Mouse (Mus musculus): Measurements from ENCODE around the gene Cars2.

GRCm38 (mm10) chr8:11518676-11519075 lies 31.9 kb downstream of the Cars2 start:
- TF ChIP-seq CTCF (conservative IDR thresholded peaks at IDR 0.05 in 1 of 2, IDR thresholded peaks at IDR 0.05 in 1 of 2; ENCODE audit: low read depth in 2 of 2, low read length in 2 of 2) = no peak
- no peak for TF ChIP-seq TCF12 (IDR thresholded peaks at IDR 0.05; ENCODE audit: low read depth, low read length)
- TF ChIP-seq SIN3A (IDR thresholded peaks at IDR 0.05; ENCODE audit: low read length) = no peak
- TF ChIP-seq USF1 (IDR thresholded peaks at IDR 0.05; ENCODE audit: low read depth, low read length) = no peak
- no peak for TF ChIP-seq PAX5 (IDR thresholded peaks at IDR 0.05; ENCODE audit: low read length)

Measured in CH12.LX (cell line).